Mouse (Mus musculus): ENCODE measurements around the gene Larp1b.

- TF ChIP-seq CTCF (conservative IDR thresholded peaks at IDR 0.05 in 1 of 2, IDR thresholded peaks at IDR 0.05 in 1 of 2; ENCODE audit: low read depth in 2 of 2, low read length in 2 of 2) (peak in 1 of 2 experiments; percentile 82; a peak in 2 of 4 replicates), MAX (IDR thresholded peaks at IDR 0.05; ENCODE audit: low read length) (peak; percentile 43; the same call in 1 of the 2 replicates), POLR2A (IDR thresholded peaks at IDR 0.05; ENCODE audit: low read depth, low read length) (no peak), MEF2A (IDR thresholded peaks at IDR 0.05; ENCODE audit: borderline replicate concordance, low read depth, low read length) (peak; percentile 37; the same call in 1 of the 2 replicates), RAD21 (IDR thresholded peaks at IDR 0.05; ENCODE audit: low read depth, low read length) (peak; percentile 76), GABPA (IDR thresholded peaks at IDR 0.05; ENCODE audit: insufficient replicate concordance, low read depth, low read length) (no peak), MAFK (IDR thresholded peaks at IDR 0.05; ENCODE audit: insufficient replicate concordance, low read length) (no peak), CHD2 (IDR thresholded peaks at IDR 0.05; ENCODE audit: low read length) (no peak), TBP (conservative IDR thresholded peaks at IDR 0.05; ENCODE audit: low read depth, low read length) (no peak)
These were observed 92.7 kb downstream of the Larp1b start for GRCm38 (mm10) chr3:41042195-41042938.
